ENCODE assay signal across 31 mouse cellular contexts in the genomic region with DNA sequence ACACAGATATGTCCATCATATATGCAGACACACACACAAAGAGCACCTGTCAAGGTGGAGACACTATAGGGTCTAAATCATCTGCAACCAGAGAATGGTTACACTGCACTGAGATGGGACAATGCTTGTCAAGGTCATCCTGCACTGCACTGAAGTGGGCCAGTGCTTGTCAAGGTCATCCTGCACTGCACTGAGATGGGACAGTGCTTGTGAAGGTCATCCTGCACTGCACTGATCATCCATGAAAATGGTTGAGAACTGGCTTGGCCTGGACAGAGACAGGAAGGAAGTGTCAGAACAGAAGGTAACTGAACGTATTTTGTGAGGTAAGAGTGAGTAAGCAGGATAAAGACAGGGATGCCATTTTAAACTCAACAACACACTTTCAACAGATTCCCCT.
DNase-seq lines count a peak whose midpoint lies in the region; ATAC-seq and TF ChIP-seq lines count a peak whose summit lies in the region.
"Had no signal": no experiment of that assay in that cellular context is flagged by ENCODE, and none has a peak within 500 bp of the region (broad histone marks: within the 10 kb centered on the region; RNA-seq: fewer than 3 reads in every experiment).

No protein-coding gene starts in this region.

- 0 out of 2 replicates have a peak, but pooled peaks have one; percentile 53 for ATAC-seq in heart, embryonic 12.5 days (ENCODE audit: insufficient number of reproducible peaks, low FRiP score)
- ATAC-seq in hindbrain, postnatal 0 days = peak; percentile 30; the same call in 1 of the 2 replicates
- ATAC-seq in hindbrain, embryonic 12.5 days (ENCODE audit: low FRiP score) = no peak
- ATAC-seq in midbrain, embryonic 14.5 days (ENCODE audit: low FRiP score, low TSS enrichment) = 0 out of 2 replicates have a peak, but pooled peaks have one; percentile 38
- ATAC-seq in midbrain, embryonic 11.5 days (ENCODE audit: low FRiP score) = no peak
- peak; percentile 32; the same call in 1 of the 2 replicates for ATAC-seq in stomach, postnatal 0 days (ENCODE audit: low FRiP score, low TSS enrichment)
- no peak for ATAC-seq in erythroid progenitor cell, adult 5-6 weeks (replicated peaks; ENCODE audit: low FRiP score, poor library complexity, severe bottlenecking)
- ATAC-seq: intestine, postnatal 0 days; liver, postnatal 0 days; lung, postnatal 0 days had no signal

- no peaks in the 10 kb centered on the region for H3K27me3 ChIP-seq in heart, embryonic 12.5 days (replicated peaks)
- H3K27me3 ChIP-seq in hindbrain, postnatal 0 days (ENCODE audit: insufficient read depth, low read length) = no peaks in the 10 kb centered on the region
- no peaks in the 10 kb centered on the region for H3K27me3 ChIP-seq in hindbrain, embryonic 12.5 days
- H3K27me3 ChIP-seq in midbrain, embryonic 14.5 days (ENCODE audit: control insufficient read depth, insufficient read depth, low read length) = no peaks in the 10 kb centered on the region
- H3K27me3 ChIP-seq in midbrain, embryonic 11.5 days (ENCODE audit: control insufficient read depth, insufficient read depth, low read length) = no peaks in the 10 kb centered on the region
- H3K27me3 ChIP-seq in stomach, postnatal 0 days (ENCODE audit: control insufficient read depth, insufficient read depth, low read length) = no peaks in the 10 kb centered on the region
- H3K27me3 ChIP-seq: CH12.LX; embryonic facial prominence, embryonic 15.5 days; neural tube, embryonic 12.5 days; stomach, embryonic 15.5 days had no signal

- H3K9ac ChIP-seq in heart, embryonic 12.5 days = no peak overlapping the region
- H3K9ac ChIP-seq in hindbrain, postnatal 0 days (replicated peaks; ENCODE audit: low read length) = no peak overlapping the region
- no peak overlapping the region for H3K9ac ChIP-seq in hindbrain, embryonic 12.5 days
- no peak overlapping the region for H3K9ac ChIP-seq in midbrain, embryonic 14.5 days (replicated peaks; ENCODE audit: low read length)
- no peak overlapping the region for H3K9ac ChIP-seq in midbrain, embryonic 11.5 days (ENCODE audit: low read length)
- no peak overlapping the region for H3K9ac ChIP-seq in stomach, postnatal 0 days (ENCODE audit: low read length)
- H3K9ac ChIP-seq: embryonic facial prominence, embryonic 15.5 days; liver, postnatal 0 days; neural tube, embryonic 12.5 days; stomach, embryonic 15.5 days had no signal

- H3K4me2 ChIP-seq in heart, embryonic 12.5 days = no peak overlapping the region
- no peak overlapping the region for H3K4me2 ChIP-seq in hindbrain, postnatal 0 days (ENCODE audit: low read depth, low read length)
- H3K4me2 ChIP-seq in hindbrain, embryonic 12.5 days (replicated peaks) = no peak overlapping the region
- H3K4me2 ChIP-seq in midbrain, embryonic 14.5 days (ENCODE audit: low read length) = no peak overlapping the region
- H3K4me2 ChIP-seq in midbrain, embryonic 11.5 days = no peak overlapping the region
- H3K4me2 ChIP-seq in stomach, postnatal 0 days (replicated peaks; ENCODE audit: low read depth) = no peak overlapping the region
- H3K4me2 ChIP-seq: embryonic facial prominence, embryonic 15.5 days; neural tube, embryonic 12.5 days; stomach, embryonic 15.5 days had no signal

- no peak overlapping the region for H3K4me3 ChIP-seq in heart, embryonic 12.5 days
- H3K4me3 ChIP-seq in hindbrain, postnatal 0 days (ENCODE audit: low read length) = no peak overlapping the region
- no peak overlapping the region for H3K4me3 ChIP-seq in hindbrain, embryonic 12.5 days
- no peak overlapping the region for H3K4me3 ChIP-seq in midbrain, embryonic 14.5 days (replicated peaks; ENCODE audit: low read depth, low read length)
- H3K4me3 ChIP-seq in midbrain, embryonic 11.5 days (ENCODE audit: low read depth, low read length) = no peak overlapping the region
- no peak overlapping the region for H3K4me3 ChIP-seq in stomach, postnatal 0 days (ENCODE audit: low read depth, low read length)
- H3K4me3 ChIP-seq: embryonic facial prominence, embryonic 15.5 days; forebrain, embryonic 10.5 days; heart, adult 2 months; layer of hippocampus, adult 2 months; limb, embryonic 10.5 days; midbrain, embryonic 10.5 days; neural tube, embryonic 12.5 days; stomach, embryonic 15.5 days had no signal

- no peak for TF ChIP-seq CTCF in hindbrain, postnatal 0 days (IDR thresholded peaks at IDR 0.05; ENCODE audit: low read depth)
- TF ChIP-seq CTCF in stomach, postnatal 0 days (IDR thresholded peaks at IDR 0.05; ENCODE audit: low read depth) = no peak

- DNase-seq in heart, adult 11 months = no peak
- DNase-seq in hindbrain, postnatal 0 days (ENCODE audit: low spot score) = no peak
- no peak for DNase-seq in midbrain, embryonic 14.5 days
- DNase-seq in midbrain, embryonic 11.5 days (ENCODE audit: low spot score, missing footprints) = no peak
- DNase-seq in stomach, postnatal 0 days (ENCODE audit: low spot score) = no peak
- DNase-seq: adrenal gland, postnatal 10 days; B cell, adult 2 months; cerebellum, adult 8-10 months; cerebellum, postnatal 36 days; embryo, embryonic 11 days; gastrocnemius, postnatal 25 days; heart, adult 2 months; kidney, postnatal 25 days; liver, postnatal 0 days; right cerebral cortex, adult 18-20 months; right cerebral cortex, postnatal 4 days; thymus, adult 18-20 months; thymus, postnatal 4 days had no signal

- H3K27ac ChIP-seq in heart, embryonic 12.5 days (ENCODE audit: poor library complexity, severe bottlenecking) = no peak overlapping the region
- H3K27ac ChIP-seq in hindbrain, postnatal 0 days = no peak overlapping the region
- no peak overlapping the region for H3K27ac ChIP-seq in hindbrain, embryonic 12.5 days
- H3K27ac ChIP-seq in midbrain, embryonic 14.5 days (replicated peaks; ENCODE audit: low read depth, low read length) = no peak overlapping the region
- no peak overlapping the region for H3K27ac ChIP-seq in midbrain, embryonic 11.5 days (ENCODE audit: low read depth, low read length)
- no peak overlapping the region for H3K27ac ChIP-seq in stomach, postnatal 0 days (replicated peaks)
- H3K27ac ChIP-seq: embryonic facial prominence, embryonic 15.5 days; forebrain, embryonic 10.5 days; heart, adult 2 months; layer of hippocampus, adult 2 months; limb, embryonic 10.5 days; midbrain, embryonic 10.5 days; neural tube, embryonic 12.5 days; stomach, embryonic 15.5 days had no signal

- 67% methylated on average over 1 of the region's 1 CpGs for WGBS in heart, embryonic 12.5 days
- WGBS in hindbrain, postnatal 0 days = 90% methylated on average over 1 of the region's 1 CpGs
- 88% methylated on average over 1 of the region's 1 CpGs for WGBS in hindbrain, embryonic 12.5 days
- 88% methylated on average over 1 of the region's 1 CpGs for WGBS in midbrain, embryonic 14.5 days
- 87% methylated on average over 1 of the region's 1 CpGs for WGBS in midbrain, embryonic 11.5 days
- 84% methylated on average over 1 of the region's 1 CpGs for WGBS in stomach, postnatal 0 days

- no peak for TF ChIP-seq EP300 in stomach, postnatal 0 days (optimal IDR thresholded peaks at IDR 0.05)

- no peaks in the 10 kb centered on the region for H3K9me3 ChIP-seq in heart, embryonic 12.5 days (replicated peaks)
- H3K9me3 ChIP-seq in hindbrain, postnatal 0 days (ENCODE audit: low read length) = no peaks in the 10 kb centered on the region
- no peaks in the 10 kb centered on the region for H3K9me3 ChIP-seq in hindbrain, embryonic 12.5 days (replicated peaks)
- H3K9me3 ChIP-seq in midbrain, embryonic 14.5 days (ENCODE audit: control insufficient read depth, low read length) = no peaks in the 10 kb centered on the region
- no peaks in the 10 kb centered on the region for H3K9me3 ChIP-seq in midbrain, embryonic 11.5 days (ENCODE audit: control insufficient read depth, low read length)
- H3K9me3 ChIP-seq in stomach, postnatal 0 days (ENCODE audit: control insufficient read depth, low read length) = no peaks in the 10 kb centered on the region
- H3K9me3 ChIP-seq: embryonic facial prominence, embryonic 15.5 days; forebrain, embryonic 10.5 days; limb, embryonic 10.5 days; midbrain, embryonic 10.5 days; neural tube, embryonic 12.5 days; stomach, embryonic 15.5 days had no signal

- peaks cover 14% of the 10 kb centered on the region for H3K36me3 ChIP-seq in heart, embryonic 12.5 days
- H3K36me3 ChIP-seq in hindbrain, postnatal 0 days (ENCODE audit: insufficient read depth, low read length) = 0 out of 2 replicates have a peak, but pooled peaks cover 5% of the 10 kb centered on the region
- no peaks in the 10 kb centered on the region; the same call in 1 of the 2 replicates for H3K36me3 ChIP-seq in hindbrain, embryonic 12.5 days
- no peaks in the 10 kb centered on the region for H3K36me3 ChIP-seq in midbrain, embryonic 14.5 days (ENCODE audit: control insufficient read depth, insufficient read depth, low read length)
- no peaks in the 10 kb centered on the region for H3K36me3 ChIP-seq in midbrain, embryonic 11.5 days (ENCODE audit: control insufficient read depth, insufficient read depth, low read length)
- no peaks in the 10 kb centered on the region; the same call in 1 of the 2 replicates for H3K36me3 ChIP-seq in stomach, postnatal 0 days (ENCODE audit: control insufficient read depth, insufficient read depth, low read length)
- H3K36me3 ChIP-seq: forebrain, embryonic 10.5 days; midbrain, embryonic 10.5 days; neural tube, embryonic 12.5 days; stomach, embryonic 15.5 days had no signal

- H3K4me1 ChIP-seq in heart, embryonic 12.5 days (replicated peaks) = no peaks in the 10 kb centered on the region
- no peaks in the 10 kb centered on the region for H3K4me1 ChIP-seq in hindbrain, postnatal 0 days (ENCODE audit: insufficient read depth, low read length)
- no peaks in the 10 kb centered on the region for H3K4me1 ChIP-seq in hindbrain, embryonic 12.5 days
- no peaks in the 10 kb centered on the region for H3K4me1 ChIP-seq in midbrain, embryonic 14.5 days (ENCODE audit: control insufficient read depth, insufficient read depth, low read length)
- H3K4me1 ChIP-seq in midbrain, embryonic 11.5 days (ENCODE audit: control insufficient read depth, insufficient read depth, low read length) = no peaks in the 10 kb centered on the region
- H3K4me1 ChIP-seq in stomach, postnatal 0 days (replicated peaks; ENCODE audit: control insufficient read depth, insufficient read depth) = no peaks in the 10 kb centered on the region
- H3K4me1 ChIP-seq: embryonic facial prominence, embryonic 15.5 days; forebrain, embryonic 10.5 days; limb, embryonic 10.5 days; midbrain, embryonic 10.5 days; neural tube, embryonic 12.5 days; stomach, embryonic 15.5 days had no signal

Comparison
In these comparisons a context has a peak if more than half of its experiments do, and no peak if none do; other contexts are left out.
1. ATAC-seq: peak in heart, embryonic 12.5 days (single experiment), hindbrain, postnatal 0 days (single experiment), midbrain, embryonic 14.5 days (single experiment) and stomach, postnatal 0 days (single experiment); none in hindbrain, embryonic 12.5 days (single experiment), midbrain, embryonic 11.5 days (single experiment) and erythroid progenitor cell, adult 5-6 weeks (single experiment).